Mouse (Mus musculus) effector memory CD4-positive, alpha-beta T cell, adult 7 months (primary cell): ENCODE measurements around the gene Map3k15. TPM values are rescaled to one million over a fixed set of nuclear protein-coding genes. Genes with fewer than 3 reads are reported as not detected.

ENCODE experiments used
- polyA plus RNA-seq: library from polyadenylated mRNA; unstranded; fragments of 100-300 nt; shearing (Covaris generic); gene quantifications from one replicate; pipeline ENCODE4 v1.2.1, GENCODE M21; 2017

The Map3k15 gene
- polyA plus RNA-seq: 3.1 TPM

GRCm38 (mm10) chrX:159988002-159988960 is at the start of gene Map3k15:
Map3k15 (plus strand) TSS chrX:159988433.

GRCm38 (mm10) chrX:160137861-160138717 is 149.9 kb downstream of the Map3k15 start, which contains the start of gene Pdha1:
Pdha1 (minus strand) TSS chrX:160138413.

Other genes starting within 250 kb of the Map3k15 start
- gene Pdha1, start 150.0 kb downstream of the Map3k15 start, polyA plus RNA-seq: 94.1 TPM